Mouse (Mus musculus): ENCODE data around the gene Rasal2.

GRCm38 (mm10) chr1:157417861-157418260, 5.5 kb upstream of the Rasal2 start:
- TF ChIP-seq TAL1 (IDR thresholded peaks at IDR 0.05; ENCODE audit: low read length) (no peak), GATA1 (IDR thresholded peaks at IDR 0.05; ENCODE audit: low read length) (no peak)

Data from erythroblast, embryonic 14.5 days (primary cell).